Mouse (Mus musculus) left cerebral cortex, postnatal 14 days (tissue): Measurements from ENCODE around the gene Dusp9. TPM values are rescaled to one million over a fixed set of nuclear protein-coding genes. Genes with fewer than 3 reads are reported as not detected.

ENCODE experiments used
- DNase-seq, 2 experiments: peaks; one replicate each; pipeline ENCODE4 v3.0.0; 2021 to 2022; ENCODE audit warnings: low spot score in 2 of 2, mixed read lengths in 1 of 2
- intact Hi-C: fragments of 180-260 bp; cut with DNase I; formaldehyde crosslinking; loops from one replicate; pipeline ENCODE4 v1.15.1; 2025
- total RNA-seq, 2 experiments: library from RNA; stranded (reverse); gene quantifications; 2 replicates each; pipeline ENCODE4 v1.2.3; 2021

Gene Dusp9
- total RNA-seq, 2 experiments from 2014 or later, result 0.79 to 0.82 TPM

GRCm38 (mm10) chrX:73659575-73660283 lies 20.5 kb downstream of the Dusp9 start, which contains the start of gene Pnck:
Gene Pnck (minus strand): TSS chrX:73660117.
- peak; percentile 26 to 32 for DNase-seq
- intact Hi-C loops, result loop anchor here (5.0 kb wide), 1 partner anchor 67 kb away; no protein-coding TSS in a partner anchor

GRCm38 (mm10) chrX:73660284-73660665 lies 21.1 kb downstream of the Dusp9 start:
- intact Hi-C loops, result no loop called here
- no peak for DNase-seq

- no peak for DNase-seq
- intact Hi-C loops, result no loop called here
These were observed 23.9 kb downstream of the Dusp9 start for GRCm38 (mm10) chrX:73663143-73663542.

GRCm38 (mm10) chrX:73672031-73672431 lies 32.8 kb downstream of the Dusp9 start:
- DNase-seq, result peak; percentile 33 to 37
- intact Hi-C loops, result loop anchor here (10.0 kb wide), 1 partner anchor 617 kb away; no protein-coding TSS in a partner anchor

- DNase-seq, result peak; percentile 40 to 69
- intact Hi-C loops, result loop anchor here (10.0 kb wide), 1 partner anchor 618 kb away; no protein-coding TSS in a partner anchor
These were observed 33.8 kb downstream of the Dusp9 start, which contains the start of gene Slc6a8 for GRCm38 (mm10) chrX:73672879-73673618. Gene Slc6a8 (plus strand): TSS chrX:73673150.

- intact Hi-C loops, result loop anchor here (10.0 kb wide), 1 partner anchor 619 kb away; no protein-coding TSS in a partner anchor
- DNase-seq, result no peak
These were observed 34.4 kb downstream of the Dusp9 start for GRCm38 (mm10) chrX:73673619-73673967.

- DNase-seq, result peak in 1 of 2 experiments; percentile 49
- intact Hi-C loops, result loop anchor here (10.0 kb wide), 1 partner anchor 619 kb away; no protein-coding TSS in a partner anchor
These were observed 34.9 kb downstream of the Dusp9 start for GRCm38 (mm10) chrX:73673968-73674661.

- DNase-seq, result no peak
- intact Hi-C loops, result loop anchor here (10.0 kb wide), 1 partner anchor 620 kb away; no protein-coding TSS in a partner anchor
These were observed 36.0 kb downstream of the Dusp9 start for GRCm38 (mm10) chrX:73675231-73675630.

GRCm38 (mm10) chrX:73676668-73677067 lies 37.4 kb downstream of the Dusp9 start:
- intact Hi-C loops, result loop anchor here (10.0 kb wide), 1 partner anchor 622 kb away; no protein-coding TSS in a partner anchor
- DNase-seq, result no peak

GRCm38 (mm10) chrX:73684156-73684555 lies 44.9 kb downstream of the Dusp9 start:
- intact Hi-C loops, result no loop called here
- DNase-seq, result no peak

GRCm38 (mm10) chrX:73684978-73685377 lies 45.8 kb downstream of the Dusp9 start:
- intact Hi-C loops, result no loop called here
- DNase-seq, result no peak

- intact Hi-C loops, result no loop called here
- DNase-seq, result no peak
These were observed 46.4 kb downstream of the Dusp9 start for GRCm38 (mm10) chrX:73685629-73686028.

- DNase-seq, result peak; percentile 41 to 45
- intact Hi-C loops, result no loop called here
These were observed 51.9 kb downstream of the Dusp9 start for GRCm38 (mm10) chrX:73690917-73691629.

Other genes with a start within 250 kb of the Dusp9 start
- gene Gm18336, start 240.7 kb upstream of the Dusp9 start, total RNA-seq, result under 1 TPM; 0.15 TPM
- gene Zfp92, start 228.3 kb upstream of the Dusp9 start, total RNA-seq, result 1 to 10 TPM; 1.5 to 2.1 TPM
- not detected for gene Trex2, start 204.1 kb upstream of the Dusp9 start, total RNA-seq
- 1 to 10 TPM; 8.6 TPM for gene Haus7, start 180.4 kb upstream of the Dusp9 start, total RNA-seq
- 10 to 100 TPM; 27.0 to 29.0 TPM for gene Bgn, start 155.8 kb upstream of the Dusp9 start, total RNA-seq
- 10 to 100 TPM; 77.4 to 83.1 TPM for gene Atp2b3, start 136.3 kb upstream of the Dusp9 start, total RNA-seq
- 100 to 1,000 TPM; 145 to 153 TPM for gene Pnck, start 20.7 kb downstream of the Dusp9 start, total RNA-seq
- gene Slc6a8, start 33.7 kb downstream of the Dusp9 start, total RNA-seq, result 10 to 100 TPM; 85.8 to 86.1 TPM
- gene Bcap31, start 76.8 kb downstream of the Dusp9 start, total RNA-seq, result 10 to 100 TPM; 69.5 to 78.3 TPM
- gene Abcd1, start 77.2 kb downstream of the Dusp9 start, total RNA-seq, result 10 to 100 TPM; 14.8 to 14.9 TPM
- gene Plxnb3, start 117.7 kb downstream of the Dusp9 start, total RNA-seq, result 10 to 100 TPM in 1 of 2 experiments, 1 to 10 TPM in 1; 9.9 to 13.4 TPM
- gene Srpk3, start 135.0 kb downstream of the Dusp9 start, total RNA-seq, result 1 to 10 TPM; 5.8 to 7.0 TPM
- 100 to 1,000 TPM; 167 to 178 TPM for gene Idh3g, start 147.5 kb downstream of the Dusp9 start, total RNA-seq
- gene Ssr4, start 147.6 kb downstream of the Dusp9 start, total RNA-seq, result 100 to 1,000 TPM in 1 of 2 experiments, 10 to 100 TPM in 1; 94.7 to 109 TPM
- 100 to 1,000 TPM; 113 to 120 TPM for gene Pdzd4, start 185.6 kb downstream of the Dusp9 start, total RNA-seq